Mouse (Mus musculus): Measurements from ENCODE around the gene Nfia. TPM values are rescaled to one million over a fixed set of nuclear protein-coding genes. Genes with fewer than 3 reads are reported as not detected.

Nfia gene
- polyA plus RNA-seq, 1 experiment from 2014 or later, result 49.2 TPM

DNA sequence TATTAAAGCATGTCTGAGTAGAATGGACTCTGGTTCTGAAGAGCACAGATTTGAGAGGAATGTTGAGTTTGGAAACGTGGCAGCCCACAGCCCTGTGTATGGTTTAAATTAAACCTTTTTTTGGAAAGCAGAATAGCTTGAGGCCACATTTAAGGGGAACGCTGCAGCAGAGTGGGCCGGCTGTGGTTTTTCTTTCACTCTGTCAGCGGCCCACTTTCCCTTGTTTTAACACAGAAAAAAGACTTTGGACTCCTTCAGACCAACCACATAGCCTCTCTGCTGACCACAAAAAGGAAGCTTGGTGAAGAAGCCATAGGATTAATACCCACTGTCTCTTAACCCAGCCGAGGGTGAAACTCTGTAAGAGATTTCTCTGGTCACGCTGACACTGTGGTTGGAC is 72.4 kb downstream of the Nfia start:
- DNase-seq (ENCODE audit: low spot score) (no peak), ATAC-seq (ENCODE audit: low FRiP score) (no peak)
- no peaks in the 10 kb centered on the region for H3K27me3 ChIP-seq (ENCODE audit: control insufficient read depth, insufficient read depth, low read length)
- 30% methylated on average over 6 of the region's 6 CpGs for WGBS
- no peak overlapping the region for H3K27ac ChIP-seq
- no peak overlapping the region for H3K9ac ChIP-seq
- no peaks in the 10 kb centered on the region for H3K36me3 ChIP-seq (replicated peaks; ENCODE audit: control insufficient read depth, insufficient read depth)
- H3K4me2 ChIP-seq (replicated peaks), result no peak overlapping the region
- H3K4me3 ChIP-seq (replicated peaks; ENCODE audit: low read length), result no peak overlapping the region
- H3K9me3 ChIP-seq (ENCODE audit: control insufficient read depth, low read length), result no peaks in the 10 kb centered on the region
- peaks cover 20% of the 10 kb centered on the region for H3K4me1 ChIP-seq (replicated peaks; ENCODE audit: control insufficient read depth, insufficient read depth, low read length)

DNA sequence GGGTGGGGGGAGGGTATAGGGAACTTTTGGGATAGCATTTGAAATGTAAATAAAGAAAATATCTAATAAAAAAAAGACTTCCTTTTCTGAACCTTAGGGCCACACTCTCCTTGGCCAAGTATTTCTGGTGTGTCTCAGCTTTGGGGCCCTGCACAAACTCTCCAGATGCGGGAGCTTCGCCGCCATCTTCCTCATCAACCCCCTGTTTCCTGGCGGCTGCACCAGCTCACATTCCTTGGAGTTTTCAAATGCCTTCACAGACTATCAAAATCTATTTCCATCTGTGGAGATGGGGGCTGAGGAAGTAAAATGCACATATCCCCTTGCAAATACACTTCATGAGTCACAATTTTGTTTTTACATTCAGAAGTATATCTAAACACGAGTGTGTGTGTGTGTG is 75.1 kb downstream of the Nfia start:
- Histone ChIP-seq H3K27me3 (ENCODE audit: control insufficient read depth, insufficient read depth, low read length) (no peaks in the 10 kb centered on the region), H3K9ac (no peak overlapping the region), H3K36me3 (replicated peaks; ENCODE audit: control insufficient read depth, insufficient read depth) (no peaks in the 10 kb centered on the region), H3K9me3 (ENCODE audit: control insufficient read depth, low read length) (no peaks in the 10 kb centered on the region), H3K4me2 (replicated peaks) (no peak overlapping the region), H3K4me1 (replicated peaks; ENCODE audit: control insufficient read depth, insufficient read depth, low read length) (peaks cover 13% of the 10 kb centered on the region; the same call in 1 of the 2 replicates), H3K4me3 (replicated peaks; ENCODE audit: low read length) (no peak overlapping the region), H3K27ac (no peak overlapping the region)
- DNase-seq (ENCODE audit: low spot score) (no peak), ATAC-seq (ENCODE audit: low FRiP score) (no peak)
- 80% methylated on average over 5 of the region's 5 CpGs for WGBS

- H3K27ac ChIP-seq, result no peak overlapping the region
- H3K9me3 ChIP-seq (ENCODE audit: control insufficient read depth, low read length), result no peaks in the 10 kb centered on the region
- H3K9ac ChIP-seq, result no peak overlapping the region
- DNase-seq (ENCODE audit: low spot score) (no peak), ATAC-seq (ENCODE audit: low FRiP score) (no peak)
- no peak overlapping the region for H3K4me2 ChIP-seq (replicated peaks)
- H3K4me3 ChIP-seq (replicated peaks; ENCODE audit: low read length), result no peak overlapping the region
- no peaks in the 10 kb centered on the region for H3K4me1 ChIP-seq (replicated peaks; ENCODE audit: control insufficient read depth, insufficient read depth, low read length)
- no peaks in the 10 kb centered on the region for H3K27me3 ChIP-seq (ENCODE audit: control insufficient read depth, insufficient read depth, low read length)
- 83% methylated on average over 3 of the region's 3 CpGs for WGBS
- no peaks in the 10 kb centered on the region for H3K36me3 ChIP-seq (replicated peaks; ENCODE audit: control insufficient read depth, insufficient read depth)
Observed at GRCm38 (mm10) chr4:97850991-97851390, 78.5 kb downstream of the Nfia start.

- ATAC-seq (ENCODE audit: low FRiP score), result no peak
Observed at GRCm38 (mm10) chr4:97851698-97852097, 79.2 kb downstream of the Nfia start.

GRCm38 (mm10) chr4:97852626-97853025 is 80.1 kb downstream of the Nfia start:
- ATAC-seq (ENCODE audit: low FRiP score), result no peak

More at GRCm38 (mm10) chr4:97851698-97852097, 79.2 kb downstream of the Nfia start:
- H3K27me3 ChIP-seq (ENCODE audit: control insufficient read depth, insufficient read depth, low read length), result no peaks in the 10 kb centered on the region
- no peaks in the 10 kb centered on the region for H3K9me3 ChIP-seq (ENCODE audit: control insufficient read depth, low read length)
- 0 out of 2 replicates have a peak, but pooled peaks cover 3% of the 10 kb centered on the region for H3K4me1 ChIP-seq (replicated peaks; ENCODE audit: control insufficient read depth, insufficient read depth, low read length)
- no peak overlapping the region for H3K4me2 ChIP-seq (replicated peaks)
- H3K27ac ChIP-seq, result no peak overlapping the region
- H3K4me3 ChIP-seq (replicated peaks; ENCODE audit: low read length), result no peak overlapping the region
- H3K9ac ChIP-seq, result no peak overlapping the region
- no peak for DNase-seq (ENCODE audit: low spot score)
- 88% methylated on average over 5 of the region's 5 CpGs for WGBS
- H3K36me3 ChIP-seq (replicated peaks; ENCODE audit: control insufficient read depth, insufficient read depth), result no peaks in the 10 kb centered on the region

DNA sequence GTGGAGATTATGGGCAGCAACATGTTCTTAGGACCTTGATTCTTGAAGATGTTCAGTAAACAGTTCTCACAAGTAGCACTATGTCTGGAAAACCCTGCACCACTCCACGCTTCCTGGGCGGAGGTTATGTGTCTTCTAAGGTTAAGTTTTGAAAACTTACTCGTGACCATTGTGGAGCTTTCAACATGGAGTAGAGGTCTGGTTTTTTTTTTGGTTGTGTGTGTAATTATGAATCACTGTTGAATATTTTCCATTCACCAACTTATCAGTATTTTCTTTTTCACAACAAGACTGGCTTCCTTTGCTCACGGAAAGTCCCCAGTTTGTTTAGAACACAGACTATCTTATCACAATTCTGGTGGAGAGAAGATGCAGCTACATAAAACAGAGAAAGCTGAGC is 82.2 kb downstream of the Nfia start:
- ATAC-seq (ENCODE audit: low FRiP score), result no peak
- WGBS, result 93% methylated on average over 4 of the region's 4 CpGs

More at GRCm38 (mm10) chr4:97852626-97853025, 80.1 kb downstream of the Nfia start:
- H3K36me3 ChIP-seq (replicated peaks; ENCODE audit: control insufficient read depth, insufficient read depth), result no peaks in the 10 kb centered on the region
- H3K4me1 ChIP-seq (replicated peaks; ENCODE audit: control insufficient read depth, insufficient read depth, low read length), result 0 out of 2 replicates have a peak, but pooled peaks cover 3% of the 10 kb centered on the region
- H3K27me3 ChIP-seq (ENCODE audit: control insufficient read depth, insufficient read depth, low read length), result no peaks in the 10 kb centered on the region
- no peak overlapping the region for H3K4me2 ChIP-seq (replicated peaks)
- no peak overlapping the region for H3K27ac ChIP-seq
- 91% methylated on average over 2 of the region's 2 CpGs for WGBS
- H3K9ac ChIP-seq, result no peak overlapping the region
- H3K9me3 ChIP-seq (ENCODE audit: control insufficient read depth, low read length), result no peaks in the 10 kb centered on the region
- H3K4me3 ChIP-seq (replicated peaks; ENCODE audit: low read length), result no peak overlapping the region
- no peak for DNase-seq (ENCODE audit: low spot score)

DNA sequence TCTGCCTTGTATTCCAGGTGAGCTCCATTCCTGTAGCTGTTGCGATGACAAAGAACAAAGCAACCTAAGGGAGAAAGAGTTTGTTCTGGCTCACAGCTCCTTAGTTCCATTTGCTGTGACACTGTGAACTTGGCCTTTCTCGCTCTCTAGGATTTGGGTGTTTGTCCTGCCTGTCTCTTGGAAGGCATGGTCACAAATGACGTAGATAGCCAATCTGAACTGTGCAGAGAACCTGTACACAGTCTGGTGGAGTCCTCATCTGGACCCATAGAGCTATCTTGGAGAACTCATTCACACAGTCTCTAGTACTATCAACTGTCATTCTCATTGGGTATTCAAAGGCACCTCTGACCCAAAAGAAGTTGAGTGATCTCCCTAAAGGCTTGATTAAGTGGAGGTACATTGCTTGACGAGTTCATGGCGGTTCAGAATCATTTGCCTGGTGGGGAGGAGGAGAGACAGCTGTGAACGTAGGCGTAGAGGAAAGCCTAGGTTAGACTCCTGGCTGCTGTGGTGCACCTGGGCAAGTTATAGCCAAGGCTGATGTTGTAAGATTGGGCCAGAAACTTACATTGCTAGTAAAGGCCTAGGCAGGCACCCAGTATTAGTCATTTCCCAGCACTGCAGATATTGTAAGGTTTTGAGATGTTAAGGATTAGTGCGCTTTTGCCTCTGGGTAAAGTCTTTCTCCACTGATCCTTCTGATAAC is 83.3 kb downstream of the Nfia start:
- no peaks in the 10 kb centered on the region for H3K9me3 ChIP-seq (ENCODE audit: control insufficient read depth, low read length)
- no peak overlapping the region for H3K27ac ChIP-seq
- no peaks in the 10 kb centered on the region for H3K27me3 ChIP-seq (ENCODE audit: control insufficient read depth, insufficient read depth, low read length)
- H3K9ac ChIP-seq, result no peak overlapping the region
- H3K4me3 ChIP-seq (replicated peaks; ENCODE audit: low read length), result no peak overlapping the region
- 91% methylated on average over 8 of the region's 8 CpGs for WGBS
- no peak overlapping the region for H3K4me2 ChIP-seq (replicated peaks)
- 0 out of 2 replicates have a peak, but pooled peaks cover 3% of the 10 kb centered on the region for H3K4me1 ChIP-seq (replicated peaks; ENCODE audit: control insufficient read depth, insufficient read depth, low read length)
- ATAC-seq (ENCODE audit: low FRiP score) (no peak), DNase-seq (ENCODE audit: low spot score) (no peak)
- no peaks in the 10 kb centered on the region for H3K36me3 ChIP-seq (replicated peaks; ENCODE audit: control insufficient read depth, insufficient read depth)

More for the DNA sequence above, 82.2 kb downstream of the Nfia start:
- no peaks in the 10 kb centered on the region for H3K36me3 ChIP-seq (replicated peaks; ENCODE audit: control insufficient read depth, insufficient read depth)
- H3K4me3 ChIP-seq (replicated peaks; ENCODE audit: low read length), result no peak overlapping the region
- H3K4me1 ChIP-seq (replicated peaks; ENCODE audit: control insufficient read depth, insufficient read depth, low read length), result 0 out of 2 replicates have a peak, but pooled peaks cover 3% of the 10 kb centered on the region
- H3K27me3 ChIP-seq (ENCODE audit: control insufficient read depth, insufficient read depth, low read length), result no peaks in the 10 kb centered on the region
- H3K27ac ChIP-seq, result no peak overlapping the region
- no peak for DNase-seq (ENCODE audit: low spot score)
- H3K9me3 ChIP-seq (ENCODE audit: control insufficient read depth, low read length), result no peaks in the 10 kb centered on the region
- no peak overlapping the region for H3K9ac ChIP-seq
- H3K4me2 ChIP-seq (replicated peaks), result no peak overlapping the region

DNA sequence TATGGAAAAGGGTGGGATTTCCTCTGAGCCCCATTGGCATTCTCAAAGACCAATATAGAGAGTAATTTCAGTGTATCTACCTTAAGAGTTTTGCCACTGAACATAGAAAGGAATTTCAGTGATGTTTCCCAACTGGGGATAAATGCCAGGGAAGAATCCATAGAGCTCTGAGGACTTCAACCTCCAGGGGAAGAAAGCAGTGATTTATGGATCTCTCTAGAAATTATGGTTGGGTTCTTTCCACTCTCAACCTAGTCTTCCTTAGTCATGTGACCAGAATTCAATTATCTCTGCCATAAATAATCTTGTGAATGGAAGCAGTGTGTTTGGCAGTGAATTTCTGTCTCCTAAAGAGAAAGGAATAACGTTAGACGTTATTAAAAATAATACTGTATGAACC is 85.0 kb downstream of the Nfia start:
- Histone ChIP-seq H3K9me3 (ENCODE audit: control insufficient read depth, low read length) (no peaks in the 10 kb centered on the region), H3K9ac (no peak overlapping the region), H3K27ac (no peak overlapping the region), H3K4me1 (replicated peaks; ENCODE audit: control insufficient read depth, insufficient read depth, low read length) (0 out of 2 replicates have a peak, but pooled peaks cover 3% of the 10 kb centered on the region), H3K27me3 (ENCODE audit: control insufficient read depth, insufficient read depth, low read length) (no peaks in the 10 kb centered on the region), H3K4me3 (replicated peaks; ENCODE audit: low read length) (no peak overlapping the region), H3K36me3 (replicated peaks; ENCODE audit: control insufficient read depth, insufficient read depth) (no peaks in the 10 kb centered on the region), H3K4me2 (replicated peaks) (no peak overlapping the region)
- no peak for DNase-seq (ENCODE audit: low spot score)
- WGBS, result 75% methylated on average over 2 of the region's 2 CpGs
- no peak for ATAC-seq (ENCODE audit: low FRiP score)

GRCm38 (mm10) chr4:97859431-97859830 is 86.9 kb downstream of the Nfia start:
- Histone ChIP-seq H3K27me3 (ENCODE audit: control insufficient read depth, insufficient read depth, low read length) (no peaks in the 10 kb centered on the region), H3K36me3 (replicated peaks; ENCODE audit: control insufficient read depth, insufficient read depth) (no peaks in the 10 kb centered on the region), H3K4me1 (replicated peaks; ENCODE audit: control insufficient read depth, insufficient read depth, low read length) (0 out of 2 replicates have a peak, but pooled peaks cover 3% of the 10 kb centered on the region), H3K4me2 (replicated peaks) (no peak overlapping the region), H3K4me3 (replicated peaks; ENCODE audit: low read length) (no peak overlapping the region), H3K27ac (no peak overlapping the region), H3K9ac (no peak overlapping the region), H3K9me3 (ENCODE audit: control insufficient read depth, low read length) (no peaks in the 10 kb centered on the region)
- DNase-seq (ENCODE audit: low spot score), result no peak
- 72% methylated on average over 4 of the region's 4 CpGs for WGBS
- ATAC-seq (ENCODE audit: low FRiP score), result no peak
